Mouse (Mus musculus): ENCODE results near the gene Atmin.

Atmin gene

DNA sequence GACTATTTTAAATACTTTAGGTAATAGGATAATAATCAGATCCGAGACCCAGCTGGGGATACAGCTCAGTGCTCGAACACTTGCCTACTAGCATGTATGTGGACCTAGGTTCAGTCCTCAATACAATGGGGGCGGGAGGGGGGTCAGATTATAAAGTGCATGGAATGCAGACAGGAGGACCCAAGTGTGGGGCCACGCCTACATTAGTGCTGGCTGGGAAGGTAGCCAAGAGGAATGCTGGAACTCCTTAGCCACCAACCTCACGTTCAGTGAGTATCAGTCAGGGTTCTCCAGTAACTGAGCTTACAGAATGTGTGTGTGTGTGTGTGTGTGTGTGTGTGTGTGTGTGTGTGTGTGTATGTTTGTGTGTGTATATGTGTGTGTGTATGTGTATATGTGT lies 8.2 kb downstream of the Atmin start:
- no peak for DNase-seq (ENCODE audit: low read depth, low spot score)

DNA sequence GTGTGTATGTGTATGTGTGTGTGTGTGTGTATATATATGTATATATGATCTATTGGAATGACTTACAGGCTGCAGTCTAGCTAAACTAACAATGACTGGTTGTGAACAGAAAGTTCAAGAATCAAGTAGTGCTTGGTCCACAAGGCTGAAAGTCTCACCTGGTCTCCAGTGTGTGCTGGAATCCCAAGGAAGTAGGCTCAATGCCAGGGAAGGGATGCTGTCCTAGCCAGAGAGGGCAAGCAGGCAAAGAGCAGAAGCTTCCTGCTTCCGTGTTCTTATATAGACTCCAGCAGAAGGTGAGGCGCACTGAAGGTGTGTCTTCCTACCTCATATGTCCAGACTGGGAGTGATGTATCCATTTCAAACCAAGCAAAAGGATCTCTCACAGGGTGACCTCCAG lies 8.6 kb downstream of the Atmin start:
- no peak for DNase-seq (ENCODE audit: low read depth, low spot score)

DNA sequence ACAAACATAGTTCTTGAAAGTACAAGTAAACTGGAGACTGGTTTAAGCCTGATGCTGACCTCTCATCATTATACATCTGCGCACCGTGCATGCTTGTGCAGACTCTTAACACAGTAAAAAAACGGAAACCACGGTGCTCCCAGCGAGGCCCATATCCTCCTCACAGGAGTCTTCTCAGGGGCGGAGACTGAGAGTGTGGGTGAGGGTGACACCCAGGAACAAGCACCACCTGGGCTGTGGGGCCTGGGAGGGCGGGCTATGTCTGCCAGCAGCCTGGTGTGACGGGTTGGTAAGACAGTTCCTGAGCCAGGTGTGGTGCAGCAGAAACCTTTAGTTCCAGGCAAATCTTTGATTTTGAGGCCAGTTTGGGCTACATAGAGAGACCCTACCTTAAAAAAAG lies 9.2 kb downstream of the Atmin start:
- DNase-seq (ENCODE audit: low read depth, low spot score), result no peak

DNA sequence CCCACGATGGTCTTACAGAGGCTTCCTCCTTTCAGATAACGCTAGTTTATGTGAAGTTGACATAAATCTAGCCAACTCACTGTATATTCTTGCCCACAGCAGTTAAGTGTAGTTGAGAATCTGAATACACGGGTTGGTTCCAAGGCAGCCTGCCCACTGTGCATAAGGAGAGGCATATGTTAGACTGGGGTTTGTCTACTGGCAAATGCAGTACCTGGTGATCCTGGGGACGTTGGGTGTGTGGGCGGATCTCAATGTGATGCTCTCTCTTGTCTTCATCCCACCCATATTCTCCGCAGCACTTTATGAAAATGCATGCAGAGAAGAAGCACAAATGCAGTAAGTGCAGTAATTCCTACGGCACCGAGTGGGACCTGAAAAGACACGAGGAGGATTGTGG lies 11.2 kb downstream of the Atmin start:
- no peak for DNase-seq (ENCODE audit: low read depth, low spot score)

DNA sequence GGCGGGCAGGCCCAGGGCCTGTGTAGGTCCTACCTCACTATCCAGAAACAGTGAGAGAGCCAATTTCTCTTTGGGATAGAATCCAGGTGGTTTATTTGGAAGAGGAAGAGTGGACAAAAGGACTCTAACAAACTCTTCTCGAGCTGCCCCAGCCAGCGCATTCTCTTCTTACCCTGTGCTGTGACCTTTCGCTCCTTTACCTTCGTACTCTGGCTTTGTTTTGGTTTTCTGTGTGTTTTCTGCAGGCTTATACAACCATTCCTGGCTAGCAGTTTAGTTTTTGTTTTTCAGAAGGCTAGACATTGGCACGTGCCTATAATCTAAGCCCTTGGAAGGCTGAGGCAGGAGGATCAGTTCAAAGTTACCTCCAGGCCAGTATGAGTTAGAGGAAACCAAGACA lies 26.3 kb downstream of the Atmin start:
- DNase-seq (ENCODE audit: low read depth, low spot score), result no peak

DNA sequence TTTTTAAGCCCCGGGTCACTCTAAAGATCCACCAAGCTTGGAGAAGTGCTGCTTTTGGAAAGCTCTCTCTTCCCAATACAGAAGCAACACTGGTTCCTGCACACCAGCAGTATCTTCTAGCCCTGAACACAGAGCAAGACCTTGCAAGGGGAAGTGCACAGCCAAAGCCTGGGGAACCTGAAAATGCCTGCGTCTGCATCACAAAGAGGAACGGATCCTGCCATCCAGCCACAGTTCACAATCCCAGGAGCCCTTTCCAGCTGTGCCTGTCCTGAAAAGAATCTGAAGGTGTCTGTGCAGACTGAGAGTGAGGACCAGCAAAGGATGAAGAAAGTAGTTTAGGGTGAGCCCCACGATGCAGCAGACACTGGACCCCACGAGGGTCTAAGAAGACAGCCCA lies 31.9 kb downstream of the Atmin start:
- no peak for DNase-seq (ENCODE audit: low read depth, low spot score)

DNA sequence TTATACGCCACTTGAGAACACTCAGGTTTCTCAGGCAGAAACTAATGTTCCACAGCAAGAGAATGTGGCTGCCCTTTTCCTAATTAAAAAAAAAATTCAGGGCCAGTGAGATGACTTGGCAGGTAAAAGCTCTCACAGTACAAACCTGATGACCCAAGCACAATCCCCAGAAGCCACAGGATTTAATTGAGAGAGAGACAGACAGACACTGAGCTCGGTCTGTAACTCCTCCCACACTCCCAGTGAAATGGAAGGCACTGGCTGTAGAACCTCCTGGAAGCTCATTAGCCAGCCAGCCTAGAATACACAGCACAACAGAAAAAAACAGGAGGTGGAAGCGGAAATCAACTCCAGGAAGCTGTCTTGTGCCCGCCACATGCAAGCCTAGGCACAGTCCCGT lies 32.4 kb downstream of the Atmin start:
- no peak for DNase-seq (ENCODE audit: low read depth, low spot score)

DNA sequence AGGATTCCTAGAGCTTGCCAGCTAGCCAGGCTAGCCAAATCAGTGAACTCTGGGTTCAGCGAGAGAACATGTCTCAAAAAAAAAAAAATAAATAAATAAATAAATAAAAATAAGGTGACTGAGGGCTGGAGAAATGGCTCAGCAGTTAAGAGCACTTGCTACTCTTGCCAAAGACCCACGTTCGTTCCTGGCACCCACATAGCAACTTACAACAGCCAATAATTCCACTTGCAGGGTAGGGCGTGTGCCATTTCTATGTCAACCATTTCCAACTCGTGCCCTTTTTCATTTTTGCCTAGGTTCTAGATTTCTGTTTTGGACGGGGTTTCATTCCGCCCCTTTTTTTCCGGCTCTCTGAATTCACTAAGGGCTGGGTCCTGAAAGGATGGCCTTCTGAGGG lies 34.9 kb downstream of the Atmin start:
- DNase-seq (ENCODE audit: low read depth, low spot score), result no peak

DNA sequence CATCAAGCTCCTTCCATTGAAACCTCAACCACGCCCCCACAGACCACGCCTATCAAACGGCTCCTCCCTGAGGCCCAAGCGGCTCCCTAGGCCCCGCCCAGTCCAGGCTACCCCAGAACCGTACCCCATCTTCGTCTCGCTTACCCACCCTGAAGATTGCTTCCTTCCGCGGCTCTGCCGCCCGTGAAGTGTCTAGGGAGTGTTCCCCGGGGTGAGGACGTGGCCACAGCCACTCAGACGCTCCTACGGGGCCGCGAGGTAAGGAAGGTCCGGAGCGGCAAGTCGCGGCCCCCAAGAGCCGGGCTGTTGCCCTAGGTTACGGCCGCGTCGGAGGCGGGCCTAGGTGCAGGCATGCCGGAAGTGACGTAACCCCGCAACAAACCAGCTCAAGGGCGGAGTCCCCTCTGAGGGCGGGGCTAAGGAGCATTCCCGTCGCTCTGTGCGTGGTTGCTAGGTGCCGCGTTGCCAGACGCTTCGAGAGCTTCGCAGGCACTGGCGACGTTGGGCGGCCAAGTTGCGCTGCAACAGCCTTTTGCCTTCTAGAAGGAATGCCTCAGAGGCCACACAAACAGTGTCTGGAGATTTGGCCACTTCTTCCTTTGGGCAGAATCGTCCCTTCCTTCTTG lies 35.6 kb downstream of the Atmin start, which contains the start of gene 1700030J22Rik:
TSS of gene 1700030J22Rik (minus strand) at position 329 of the 626 bp plus-strand sequence.
- peak; percentile 97 for DNase-seq (ENCODE audit: low read depth, low spot score)

DNA sequence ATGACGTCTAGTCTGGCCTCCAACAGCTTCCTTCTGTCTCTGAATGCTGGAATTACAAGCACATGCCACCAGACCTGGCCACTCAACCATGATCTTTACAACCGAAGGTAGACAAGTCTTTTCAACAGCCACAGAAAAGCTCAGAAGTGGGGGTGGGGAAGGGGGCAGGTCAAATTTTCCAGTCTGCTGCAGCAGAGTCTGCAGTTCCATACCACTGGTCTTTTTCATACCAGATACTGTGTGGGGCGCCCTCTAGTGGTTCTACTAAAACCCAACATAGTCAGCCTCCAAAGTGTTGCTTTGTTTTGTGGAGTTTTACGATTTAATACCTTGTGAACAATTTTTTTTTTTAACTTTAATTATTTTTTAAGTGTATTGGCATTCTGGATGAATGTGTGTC lies 36.9 kb downstream of the Atmin start:
- peak; percentile 54 for DNase-seq (ENCODE audit: low read depth, low spot score)

DNA sequence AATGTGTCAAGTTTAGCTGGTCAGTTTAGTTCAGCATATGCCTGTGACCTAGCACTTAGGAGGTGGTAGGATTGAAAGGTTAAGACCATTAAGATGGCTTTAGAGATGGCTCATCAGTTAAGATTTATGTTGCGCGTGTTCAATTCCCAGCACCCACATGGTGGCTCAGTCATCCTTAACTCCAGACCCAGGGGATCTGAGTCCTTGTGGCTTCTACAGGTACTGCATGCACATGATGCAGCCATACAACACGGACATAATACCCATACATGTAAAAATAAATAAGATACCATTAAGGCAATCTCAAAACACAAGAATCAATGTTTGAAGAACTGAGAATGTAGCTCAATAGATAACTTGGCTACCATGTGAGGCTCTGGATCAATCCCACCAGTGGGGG lies 46.6 kb downstream of the Atmin start:
- DNase-seq (ENCODE audit: low read depth, low spot score), result no peak

DNA sequence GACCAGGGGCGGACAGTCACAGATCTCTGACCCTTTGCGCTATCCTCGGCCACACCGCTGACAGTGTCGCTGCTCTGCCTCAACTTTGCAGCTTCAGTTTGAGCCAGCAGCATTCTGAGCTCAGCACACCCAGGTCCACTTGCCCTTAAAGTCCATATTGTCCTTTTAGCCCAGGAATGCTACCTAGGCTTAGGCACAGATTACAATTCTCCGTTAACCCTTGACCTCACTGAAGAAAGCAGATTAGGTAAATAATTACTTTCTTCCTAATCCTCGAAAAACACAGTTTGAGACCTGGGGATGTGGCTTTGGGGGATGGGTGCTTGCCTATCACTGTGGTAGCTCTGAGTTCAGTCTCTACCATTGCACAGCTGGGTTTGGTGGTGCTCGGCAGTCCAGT lies 48.0 kb downstream of the Atmin start:
- DNase-seq (ENCODE audit: low read depth, low spot score), result no peak

DNA sequence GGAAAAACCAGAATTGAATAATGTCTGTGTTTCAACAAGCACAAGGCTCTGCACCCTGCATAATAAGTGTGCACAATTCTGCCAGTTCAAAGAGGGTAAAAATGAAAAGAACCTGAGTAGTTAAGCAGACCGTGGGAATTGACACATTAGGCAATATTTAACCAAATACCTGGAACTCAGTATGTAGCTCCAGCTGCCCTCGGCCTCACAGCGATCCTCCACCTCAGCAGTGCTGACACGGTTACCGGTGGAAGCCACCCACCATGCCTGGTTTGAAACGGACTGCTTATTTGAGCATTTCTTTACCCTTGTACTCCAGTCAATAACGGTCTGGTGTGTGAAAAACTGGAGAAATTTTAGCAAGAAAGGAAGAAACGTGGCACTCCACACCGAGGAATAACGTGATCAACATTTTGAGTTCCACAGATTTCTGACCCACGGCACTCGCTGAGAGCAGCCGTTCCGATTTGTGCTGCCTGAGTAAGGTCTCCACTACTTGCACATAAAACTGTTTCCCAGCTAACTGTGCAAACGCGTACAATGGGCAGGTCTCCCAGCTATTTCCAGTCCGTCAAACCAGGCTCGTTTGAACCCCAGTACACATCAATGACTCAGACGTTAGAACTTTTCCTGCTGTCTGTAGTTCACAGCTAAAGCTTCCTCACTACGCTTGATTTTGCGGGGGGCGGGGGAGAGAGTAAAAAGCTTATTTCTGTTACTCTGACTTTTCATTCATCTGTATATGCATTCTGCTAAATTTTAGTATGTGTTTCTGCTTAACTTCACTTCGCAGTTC lies 49.2 kb downstream of the Atmin start:
- no peak for DNase-seq (ENCODE audit: low read depth, low spot score)

DNA sequence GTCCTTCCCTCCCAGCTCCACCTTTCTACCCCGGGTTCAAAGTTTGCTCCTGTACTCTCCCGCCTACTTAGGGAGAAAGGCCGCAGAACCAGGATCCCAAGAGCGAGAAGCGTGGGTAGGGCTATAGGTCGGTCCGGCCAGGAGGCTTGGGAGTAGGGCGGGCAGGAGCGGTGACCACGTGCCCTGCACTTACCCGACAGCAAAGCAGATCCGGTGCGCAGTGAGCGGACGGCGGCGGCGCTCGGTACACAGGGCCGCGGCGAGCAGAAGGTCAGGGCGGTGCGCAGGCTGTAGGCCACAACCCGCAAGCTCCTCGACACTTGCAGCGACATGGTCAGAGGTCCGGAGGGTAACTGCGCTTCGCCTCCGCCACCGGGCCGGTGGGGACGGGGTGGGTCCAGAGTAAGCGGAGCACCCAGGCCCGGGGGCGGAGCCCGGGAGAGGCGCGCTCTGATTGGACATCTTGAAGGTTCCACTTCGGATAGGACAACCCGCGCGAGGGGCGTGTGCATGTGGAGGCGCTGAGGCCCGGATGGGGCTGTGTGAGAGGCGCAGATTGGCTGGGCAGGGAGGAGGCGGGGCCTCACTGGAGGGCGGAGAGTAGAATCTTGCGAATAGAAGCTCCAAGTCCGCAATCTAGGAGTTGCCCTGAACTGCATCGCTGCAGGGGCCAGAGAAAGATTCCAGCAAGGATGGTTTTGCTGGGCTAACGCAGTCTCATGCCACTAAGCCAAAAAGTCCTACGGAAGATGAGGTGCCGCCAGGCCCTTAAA lies 50.1 kb downstream of the Atmin start, which contains the start of gene Gcsh:
TSS of gene Gcsh (minus strand) at position 443 of the 773 bp plus-strand sequence.
- peak; percentile 95 for DNase-seq (ENCODE audit: low read depth, low spot score)

DNA sequence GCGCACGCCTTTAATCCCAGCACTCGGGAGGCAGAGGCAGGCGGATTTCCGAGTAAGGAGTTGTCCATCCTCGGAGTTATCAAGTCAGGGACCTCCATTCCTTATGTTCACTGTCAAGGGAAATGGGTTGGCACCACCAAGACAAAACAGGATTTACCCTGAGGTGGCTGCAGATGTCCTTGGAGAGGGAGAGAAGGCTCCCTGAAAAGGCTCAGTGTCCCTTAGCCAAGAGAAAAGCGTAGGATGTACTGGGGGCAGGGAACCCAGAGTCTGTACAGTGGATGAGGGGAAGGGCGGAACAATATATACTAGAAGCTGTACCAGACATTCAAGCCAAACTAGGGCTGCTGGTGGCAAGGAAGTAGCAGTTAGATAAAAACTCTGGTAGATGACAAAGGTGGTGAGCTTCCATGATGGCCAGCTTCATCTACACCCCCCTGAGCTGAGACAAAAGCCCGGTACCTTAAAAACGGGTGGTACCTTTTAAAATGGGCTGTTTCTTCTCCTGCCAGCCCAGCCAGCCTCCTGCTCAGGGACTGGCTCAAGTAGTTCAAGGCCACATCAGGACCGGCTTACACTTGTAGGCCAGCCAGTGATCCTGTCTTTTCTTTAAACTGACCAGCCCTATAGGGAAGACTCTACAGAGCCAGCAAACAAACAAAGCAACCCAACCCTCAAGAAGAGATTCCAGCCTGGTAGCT lies 51.0 kb downstream of the Atmin start:
- DNase-seq (ENCODE audit: low read depth, low spot score), result no peak
